Mouse (Mus musculus): ENCODE measurements around the gene Kif21b. TPM values are rescaled to one million over a fixed set of nuclear protein-coding genes. Genes with fewer than 3 reads are reported as not detected.

Kif21b gene
- total and polyA plus RNA-seq, 3 experiments, result 4.0 to 34.0 TPM; not detected in 1

DNA sequence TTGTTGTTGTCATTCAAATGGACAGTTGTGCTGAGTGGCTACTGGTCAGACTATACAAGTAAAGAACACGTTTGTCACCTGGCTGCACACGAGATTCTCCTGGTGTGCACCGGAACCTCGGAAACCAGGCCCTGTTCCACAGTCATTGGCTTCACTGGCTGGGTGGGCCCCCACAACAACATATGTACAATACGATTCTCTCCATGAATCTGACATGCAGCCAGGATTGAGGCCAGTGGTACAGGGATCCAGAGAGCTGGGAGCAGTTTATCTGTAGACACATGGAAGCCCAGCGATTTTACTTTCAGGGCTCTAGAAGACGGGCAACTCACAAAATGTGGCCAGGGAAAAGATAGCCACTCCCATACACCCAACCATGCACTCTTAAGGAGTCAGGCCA, 27.5 kb upstream of the Kif21b start:
- peaks cover 0 to 15% of the 10 kb centered on the region in 2 experiments; a peak in 2 of 4 replicates for H3K4me1 ChIP-seq (ENCODE audit: control insufficient read depth in 1 of 2, insufficient read depth in 2 of 2, low read length in 2 of 2)
- no peak overlapping the region for H3K9ac ChIP-seq (ENCODE audit: control insufficient read depth, low read depth, low read length, poor library complexity, severe bottlenecking)
- no peak for DNase-seq (ENCODE audit: low read depth, low spot score)
- H3K36me3 ChIP-seq (ENCODE audit: control insufficient read depth in 1 of 2, insufficient read depth in 2 of 2, low read length in 2 of 2), result peaks cover 0 to 3% of the 10 kb centered on the region in 2 experiments; a peak in 2 of 4 replicates
- H3K79me2 ChIP-seq (ENCODE audit: control insufficient read depth, insufficient read depth, low read length, poor library complexity), result no peaks in the 10 kb centered on the region
- H3K27ac ChIP-seq (ENCODE audit: control insufficient read depth, low read depth, low read length), result no peak overlapping the region
- H3K27me3 ChIP-seq (ENCODE audit: control insufficient read depth in 1 of 2, insufficient read depth in 2 of 2, low read length in 2 of 2), result peaks cover 2 to 3% of the 10 kb centered on the region in 2 experiments; a peak in 2 of 4 replicates
- no peak for TF ChIP-seq USF1 (IDR thresholded peaks at IDR 0.05; ENCODE audit: low read depth, low read length)
- no peak for TF ChIP-seq TBP (IDR thresholded peaks at IDR 0.05; ENCODE audit: low read depth, low read length)
- TF ChIP-seq E2F4 (IDR thresholded peaks at IDR 0.05; ENCODE audit: borderline replicate concordance, low read depth, low read length), result no peak
- TF ChIP-seq POLR2AphosphoS2 (IDR thresholded peaks at IDR 0.05; ENCODE audit: low read length), result no peak
- no peak for TF ChIP-seq ZNF384 (IDR thresholded peaks at IDR 0.05; ENCODE audit: low read depth, low read length)
- TF ChIP-seq NELFE (IDR thresholded peaks at IDR 0.05; ENCODE audit: low read depth, low read length), result no peak
- TF ChIP-seq RAD21 (IDR thresholded peaks at IDR 0.05; ENCODE audit: low read depth, low read length), result no peak
- TF ChIP-seq POLR2AphosphoS5 (IDR thresholded peaks at IDR 0.05; ENCODE audit: borderline replicate concordance, low read depth, low read length), result no peak
- TF ChIP-seq BHLHE40 (IDR thresholded peaks at IDR 0.05; ENCODE audit: borderline replicate concordance, low read depth, low read length), result no peak
- TF ChIP-seq NRF1 (IDR thresholded peaks at IDR 0.05; ENCODE audit: insufficient read depth, low read depth, low read length, poor library complexity, severe bottlenecking), result no peak
- no peak for TF ChIP-seq MAZ (IDR thresholded peaks at IDR 0.05; ENCODE audit: low read depth, low read length)
- TF ChIP-seq MYB (IDR thresholded peaks at IDR 0.05; ENCODE audit: low read depth, low read length), result no peak
- no peak overlapping the region for H3K4me3 ChIP-seq (ENCODE audit: control insufficient read depth in 1 of 2, insufficient read depth in 1 of 2, low read depth in 2 of 2, low read length in 2 of 2)
- no peaks in the 10 kb centered on the region for H3K9me3 ChIP-seq (replicated peaks; ENCODE audit: insufficient read depth, low read length)

DNA sequence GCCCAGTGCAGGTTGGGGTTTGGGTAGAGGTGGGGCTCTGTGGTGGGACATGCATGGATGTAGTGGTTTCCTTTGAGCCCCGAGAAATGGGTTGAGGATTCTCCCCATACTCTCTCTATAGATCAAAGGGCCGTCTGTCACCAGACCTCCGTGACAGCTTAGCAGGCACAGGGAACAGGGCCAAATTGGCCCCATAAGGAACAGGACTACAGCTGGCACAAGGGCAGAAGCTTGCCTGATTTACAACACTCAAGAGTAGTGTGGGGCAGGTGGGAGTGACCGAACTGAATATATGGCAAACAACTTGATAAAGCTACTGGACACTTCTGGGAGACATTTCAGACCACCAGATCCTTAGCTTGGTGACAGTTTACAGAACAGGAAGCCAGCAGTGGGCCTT, 26.4 kb upstream of the Kif21b start:
- H3K27ac ChIP-seq (ENCODE audit: control insufficient read depth, low read depth, low read length), result no peak overlapping the region
- H3K4me3 ChIP-seq (ENCODE audit: control insufficient read depth in 1 of 2, insufficient read depth in 1 of 2, low read depth in 2 of 2, low read length in 2 of 2), result no peak overlapping the region
- H3K79me2 ChIP-seq (ENCODE audit: control insufficient read depth, insufficient read depth, low read length, poor library complexity), result no peaks in the 10 kb centered on the region
- H3K27me3 ChIP-seq (ENCODE audit: control insufficient read depth in 1 of 2, insufficient read depth in 2 of 2, low read length in 2 of 2), result peaks cover 3 to 4% of the 10 kb centered on the region in 2 experiments; a peak in 2 of 4 replicates
- no peak for DNase-seq (ENCODE audit: low read depth, low spot score)
- H3K4me1 ChIP-seq (ENCODE audit: control insufficient read depth in 1 of 2, insufficient read depth in 2 of 2, low read length in 2 of 2), result peaks cover 0 to 15% of the 10 kb centered on the region in 2 experiments; a peak in 2 of 4 replicates
- H3K9me3 ChIP-seq (replicated peaks; ENCODE audit: insufficient read depth, low read length), result no peaks in the 10 kb centered on the region
- peaks cover 0 to 3% of the 10 kb centered on the region in 2 experiments; a peak in 2 of 4 replicates for H3K36me3 ChIP-seq (ENCODE audit: control insufficient read depth in 1 of 2, insufficient read depth in 2 of 2, low read length in 2 of 2)
- TF ChIP-seq RCOR1 (IDR thresholded peaks at IDR 0.05; ENCODE audit: low read depth, low read length), result no peak
- TF ChIP-seq SIN3A (IDR thresholded peaks at IDR 0.05; ENCODE audit: low read length), result no peak
- no peak for TF ChIP-seq KAT2A (conservative IDR thresholded peaks at IDR 0.05; ENCODE audit: low read depth, low read length)
- TF ChIP-seq GATA1 (IDR thresholded peaks at IDR 0.05; ENCODE audit: low read depth, low read length), result no peak
- no peak for TF ChIP-seq MEF2A (IDR thresholded peaks at IDR 0.05; ENCODE audit: extremely low read depth, insufficient replicate concordance, low read depth, low read length, poor library complexity, severe bottlenecking)
- no peak for TF ChIP-seq ETS1 (IDR thresholded peaks at IDR 0.05; ENCODE audit: low read depth, low read length)
- no peak for TF ChIP-seq BHLHE40 (IDR thresholded peaks at IDR 0.05; ENCODE audit: borderline replicate concordance, low read depth, low read length)
- no peak for TF ChIP-seq MYB (IDR thresholded peaks at IDR 0.05; ENCODE audit: low read depth, low read length)
- TF ChIP-seq HCFC1 (IDR thresholded peaks at IDR 0.05; ENCODE audit: low read depth, low read length), result no peak
- no peak for TF ChIP-seq NRF1 (IDR thresholded peaks at IDR 0.05; ENCODE audit: insufficient read depth, low read depth, low read length, poor library complexity, severe bottlenecking)
- no peak for TF ChIP-seq MAZ (IDR thresholded peaks at IDR 0.05; ENCODE audit: low read depth, low read length)
- no peak for TF ChIP-seq ZKSCAN1 (IDR thresholded peaks at IDR 0.05; ENCODE audit: low read depth, low read length)
- TF ChIP-seq RAD21 (IDR thresholded peaks at IDR 0.05; ENCODE audit: low read depth, low read length), result no peak
- no peak for TF ChIP-seq MXI1 (IDR thresholded peaks at IDR 0.05; ENCODE audit: low read depth, low read length)
- TF ChIP-seq MYC (IDR thresholded peaks at IDR 0.05; ENCODE audit: low read depth, low read length), result no peak
- TF ChIP-seq TAL1 (IDR thresholded peaks at IDR 0.05; ENCODE audit: low read length), result no peak
- TF ChIP-seq NELFE (IDR thresholded peaks at IDR 0.05; ENCODE audit: low read depth, low read length), result no peak
- TF ChIP-seq TCF12 (IDR thresholded peaks at IDR 0.05; ENCODE audit: low read depth, low read length), result no peak
- no peak for TF ChIP-seq GABPA (IDR thresholded peaks at IDR 0.05; ENCODE audit: low read depth, low read length)
- no peak for TF ChIP-seq ZNF384 (IDR thresholded peaks at IDR 0.05; ENCODE audit: low read depth, low read length)
- no peak overlapping the region for H3K9ac ChIP-seq (ENCODE audit: control insufficient read depth, low read depth, low read length, poor library complexity, severe bottlenecking)
